Mouse (Mus musculus) lung, embryonic 14.5 days (tissue): ENCODE measurements around the gene Tmem255b. TPM values are rescaled to one million over a fixed set of nuclear protein-coding genes. Genes with fewer than 3 reads are reported as not detected.

Experiments
- ATAC-seq: fragments of 200-750 bp; cut with Nextera tagmentation; 2 replicates; pipeline ENCODE4 v1.8.0; 2017; ENCODE audit warnings: mild to moderate bottlenecking, moderate TSS enrichment, moderate library complexity; ENCODE audit not compliant: insufficient read depth
- DNase-seq: peaks from one replicate; pipeline ENCODE4 v3.0.0-alpha.2; 2015
- H3K27ac ChIP-seq: fragments of 300-500 bp; sonication (generic); 2 replicates; pipeline ENCODE4 v1.5.1; 2014; ENCODE audit warnings: low read depth, mild to moderate bottlenecking, moderate library complexity
- H3K27me3 ChIP-seq: fragments of 300-500 bp; sonication (generic); 2 replicates; pipeline ENCODE4 v1.6.1; 2014; ENCODE audit warnings: low read length, control low read depth; ENCODE audit not compliant: insufficient read depth
- H3K36me3 ChIP-seq: fragments of 300-500 bp; sonication (generic); 2 replicates; pipeline ENCODE4 v1.6.1; 2014; ENCODE audit warnings: control low read depth; ENCODE audit not compliant: insufficient read depth
- H3K4me1 ChIP-seq: fragments of 300-500 bp; sonication (generic); 2 replicates; pipeline ENCODE4 v1.6.1; 2014; ENCODE audit warnings: antibody characterized with exemption, control low read depth; ENCODE audit not compliant: insufficient read depth
- H3K4me2 ChIP-seq: fragments of 300-500 bp; sonication (generic); 2 replicates; pipeline ENCODE4 v1.6.1; 2014; ENCODE audit warnings: mild to moderate bottlenecking
- H3K4me3 ChIP-seq: fragments of 300-500 bp; sonication (generic); 2 replicates; pipeline ENCODE4 v1.5.1; 2014; ENCODE audit warnings: low read depth, low read length
- H3K9ac ChIP-seq: fragments of 300-500 bp; sonication (generic); 2 replicates; pipeline ENCODE4 v1.6.1; 2014
- H3K9me3 ChIP-seq: fragments of 300-500 bp; sonication (generic); 2 replicates; pipeline ENCODE4 v1.6.1; 2016; ENCODE audit warnings: low read depth, low read length, control low read depth
- CTCF ChIP-seq: IDR thresholded peaks from 2 replicates; pipeline ENCODE4 v1.5.1; 2016; ENCODE audit warnings: antibody characterized with exemption, low read depth
- WGBS: fragments of 180-500 bp; shearing (Covaris S2); extraction: QIAGEN DNeasy Blood & Tissue Kit; methylation state at CpG from one replicate; pipeline ENCODE4 v1.1.7; 2014; 5-methylcytosine and 5-hydroxymethylcytosine counted together
- polyA plus RNA-seq: library from polyadenylated mRNA; unstranded; fragments of >200 nt; fragmentation: Nextera tagmentation; extraction: Ambion mirVana; gene quantifications from 2 replicates; pipeline ENCODE4 v1.2.1, GENCODE M21; 2014

Tmem255b gene
- polyA plus RNA-seq, 1 experiment from 2014 or later, result 0.59 TPM

DNA sequence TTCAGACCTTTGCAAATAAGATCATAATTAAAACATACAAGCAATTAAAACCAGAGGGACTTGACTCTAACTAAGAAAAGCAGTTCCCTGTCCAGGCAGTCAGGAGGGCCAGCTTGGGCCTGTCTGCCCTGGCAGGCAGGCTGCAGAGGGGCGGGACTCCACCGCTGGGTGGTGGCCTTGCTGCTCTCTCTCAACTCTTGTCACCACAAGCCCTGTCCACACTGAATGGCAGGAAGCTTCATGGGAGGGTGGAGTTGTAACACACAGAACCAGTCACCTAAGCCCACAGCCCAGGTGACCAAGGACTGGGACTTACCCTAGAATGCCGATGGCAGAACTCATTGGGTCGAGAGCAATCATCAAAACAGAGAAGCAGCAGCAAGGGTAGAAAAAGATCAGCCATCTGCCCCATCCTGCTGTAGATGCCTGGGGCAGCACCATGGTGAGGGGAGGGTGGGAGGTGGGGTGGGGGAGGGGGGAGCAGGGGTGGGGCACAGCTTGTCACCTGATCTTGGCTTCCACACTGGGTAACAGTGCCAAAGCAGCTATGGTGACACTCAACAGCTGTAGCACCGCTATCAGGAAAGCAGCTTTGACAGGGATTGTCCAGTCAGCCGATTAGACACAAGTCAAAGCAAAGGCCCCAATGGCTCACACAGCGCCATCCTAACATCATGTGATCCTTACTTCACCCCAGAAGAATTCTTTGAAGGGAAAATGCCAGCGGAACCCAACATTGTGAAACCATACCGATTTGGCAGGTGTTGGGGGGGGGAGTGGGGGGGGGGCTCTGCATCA is 57.4 kb downstream of the Tmem255b start:
- DNase-seq, result peak; percentile 51
- Histone ChIP-seq H3K4me3 (no peak overlapping the region), H3K9ac (no peak overlapping the region), H3K27ac (no peak overlapping the region), H3K4me2 (peak overlapping the region; percentile 89; the same call in 1 of the 2 replicates), H3K36me3 (no peaks in the 10 kb centered on the region), H3K9me3 (no peaks in the 10 kb centered on the region), H3K4me1 (peaks cover 8% of the 10 kb centered on the region; the same call in 1 of the 2 replicates), H3K27me3 (peaks cover 17% of the 10 kb centered on the region)
- 45% methylated on average over 9 of the region's 9 CpGs for WGBS
- peak; percentile 30; the same call in 1 of the 2 replicates for ATAC-seq
- peak; percentile 16; the same call in 1 of the 2 replicates for TF ChIP-seq CTCF

GRCm38 (mm10) chr8:13493011-13493410 is 58.0 kb downstream of the Tmem255b start:
- no peak overlapping the region for H3K9ac ChIP-seq
- no peak for TF ChIP-seq CTCF
- H3K9me3 ChIP-seq, result no peaks in the 10 kb centered on the region
- no peaks in the 10 kb centered on the region for H3K36me3 ChIP-seq
- H3K4me2 ChIP-seq, result peak overlapping the region; percentile 89; the same call in 1 of the 2 replicates
- H3K4me3 ChIP-seq, result no peak overlapping the region
- peaks cover 8% of the 10 kb centered on the region; the same call in 1 of the 2 replicates for H3K4me1 ChIP-seq
- no peak; the same call in 1 of the 2 replicates for ATAC-seq
- H3K27ac ChIP-seq, result no peak overlapping the region
- no peak for DNase-seq
- H3K27me3 ChIP-seq, result peaks cover 17% of the 10 kb centered on the region
- WGBS, result 49% methylated on average over 11 of the region's 11 CpGs

GRCm38 (mm10) chr8:13493858-13494631 is 59.1 kb downstream of the Tmem255b start, which contains the start of gene Gas6:
TSS of gene Gas6 (minus strand) at chr8:13494490.
- no peaks in the 10 kb centered on the region for H3K9me3 ChIP-seq
- peaks cover 17% of the 10 kb centered on the region for H3K27me3 ChIP-seq
- no peaks in the 10 kb centered on the region for H3K36me3 ChIP-seq
- ATAC-seq (peak; percentile 64), DNase-seq (peak; percentile 65)
- peak within 1 kb of the TSS; percentile 89 for H3K4me2 ChIP-seq
- TF ChIP-seq CTCF, result no peak
- 2% methylated on average over 58 of the region's 64 CpGs for WGBS
- H3K9ac ChIP-seq, result peak within 1 kb of the TSS; percentile 52
- H3K4me3 ChIP-seq, result peak within 1 kb of the TSS; percentile 55
- no peak within 1 kb of the TSS for H3K27ac ChIP-seq
- H3K4me1 ChIP-seq, result peaks cover 8% of the 10 kb centered on the region; the same call in 1 of the 2 replicates

- no peaks in the 10 kb centered on the region for H3K36me3 ChIP-seq
- H3K4me2 ChIP-seq, result no peak overlapping the region
- H3K27me3 ChIP-seq, result no peaks in the 10 kb centered on the region
- WGBS, result 80% methylated on average over 3 of the region's 3 CpGs
- H3K9ac ChIP-seq, result no peak overlapping the region
- no peaks in the 10 kb centered on the region for H3K9me3 ChIP-seq
- H3K4me3 ChIP-seq, result no peak overlapping the region
- DNase-seq (no peak), ATAC-seq (no peak)
- TF ChIP-seq CTCF, result no peak
- H3K4me1 ChIP-seq, result no peaks in the 10 kb centered on the region
- no peak overlapping the region for H3K27ac ChIP-seq
Measured at GRCm38 (mm10) chr8:13501221-13501620, 66.2 kb downstream of the Tmem255b start.

- H3K9me3 ChIP-seq, result no peaks in the 10 kb centered on the region
- H3K4me3 ChIP-seq, result no peak overlapping the region
- H3K27me3 ChIP-seq, result no peaks in the 10 kb centered on the region
- ATAC-seq (no peak), DNase-seq (no peak)
- H3K4me2 ChIP-seq, result no peak overlapping the region
- peaks cover 3% of the 10 kb centered on the region; the same call in 1 of the 2 replicates for H3K4me1 ChIP-seq
- H3K9ac ChIP-seq, result no peak overlapping the region
- TF ChIP-seq CTCF, result no peak; the same call in 1 of the 2 replicates
- 66% methylated on average over 8 of the region's 8 CpGs for WGBS
- no peaks in the 10 kb centered on the region for H3K36me3 ChIP-seq
- H3K27ac ChIP-seq, result no peak overlapping the region
Measured at GRCm38 (mm10) chr8:13503936-13504606, 69.1 kb downstream of the Tmem255b start.

GRCm38 (mm10) chr8:13504894-13505674 is 70.1 kb downstream of the Tmem255b start:
- no peak for ATAC-seq
- Histone ChIP-seq H3K4me2 (no peak overlapping the region), H3K4me1 (peaks cover 3% of the 10 kb centered on the region; the same call in 1 of the 2 replicates), H3K9me3 (no peaks in the 10 kb centered on the region), H3K27ac (no peak overlapping the region), H3K36me3 (no peaks in the 10 kb centered on the region), H3K27me3 (no peaks in the 10 kb centered on the region), H3K4me3 (no peak overlapping the region), H3K9ac (no peak overlapping the region)
- no peak for TF ChIP-seq CTCF
- no peak for DNase-seq
